ENCODE assay signal across 7 mouse cellular contexts in the genomic region with DNA sequence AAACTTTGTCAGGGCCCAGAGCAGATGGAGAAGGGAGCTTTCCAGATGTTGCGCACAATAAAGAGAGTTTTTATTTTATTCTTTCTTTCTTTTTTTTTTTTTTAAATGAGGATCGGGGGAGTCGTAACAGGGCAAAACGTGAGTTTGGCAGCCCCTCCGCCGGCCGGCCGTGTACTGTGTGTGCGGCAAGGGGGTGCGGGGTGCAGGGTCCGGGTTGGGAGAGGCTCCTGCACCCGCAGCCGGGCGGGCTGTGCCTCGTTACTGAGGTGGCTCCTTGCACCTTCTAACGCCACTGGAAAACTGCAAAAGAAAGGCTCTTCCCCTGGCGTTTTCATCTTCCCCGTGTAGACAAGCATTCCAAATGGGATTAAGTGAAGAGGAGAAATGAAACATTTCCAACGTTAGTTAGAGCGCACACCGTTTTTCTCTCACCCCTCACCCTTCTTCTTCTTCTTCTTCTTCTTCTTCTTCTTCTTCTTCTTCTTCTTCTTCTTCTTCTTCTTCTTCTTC. TPM values are rescaled to one million over a fixed set of nuclear protein-coding genes. Genes with fewer than 3 reads are reported as not detected.
A peak's percentile ranks its signal among the peaks of the same experiment; 100 is the strongest.
DNase-seq lines count a peak whose midpoint lies in the region; ATAC-seq and TF ChIP-seq lines count a peak whose summit lies in the region.

No protein-coding gene starts in this region.

- H3K4me2 ChIP-seq in kidney, postnatal 0 days (ENCODE audit: low read length) = peak overlapping the region; percentile 66
- H3K4me2 ChIP-seq in forebrain, embryonic 12.5 days = peak overlapping the region; percentile 58
- peak overlapping the region; percentile 53 for H3K4me2 ChIP-seq in intestine, postnatal 0 days (replicated peaks; ENCODE audit: low read depth)
- peak overlapping the region; percentile 61 for H3K4me2 ChIP-seq in neural tube, embryonic 13.5 days

- no peak for TF ChIP-seq CTCF in kidney, postnatal 0 days (IDR thresholded peaks at IDR 0.05; ENCODE audit: low read depth)
- no peak for TF ChIP-seq CTCF in kidney, adult 2 months (conservative IDR thresholded peaks at IDR 0.05; ENCODE audit: insufficient read depth, insufficient read length, low read depth, low read length)
- no peak for TF ChIP-seq CTCF in intestine, postnatal 0 days (IDR thresholded peaks at IDR 0.05; ENCODE audit: low read depth)

- H3K27ac ChIP-seq in kidney, postnatal 0 days = peak overlapping the region; percentile 70
- no peak overlapping the region for H3K27ac ChIP-seq in kidney, adult 2 months (ENCODE audit: insufficient read depth, low read depth, low read length)
- peak overlapping the region; percentile 82 for H3K27ac ChIP-seq in forebrain, embryonic 12.5 days
- no peak overlapping the region for H3K27ac ChIP-seq in intestine, postnatal 0 days (ENCODE audit: low read depth, low read length)
- H3K27ac ChIP-seq in neural tube, embryonic 13.5 days (replicated peaks) = peak overlapping the region; percentile 74; the same call in 1 of the 2 replicates

- DNase-seq in kidney, postnatal 0 days (ENCODE audit: low spot score) = no peak
- DNase-seq in kidney, adult 2 months = no peak
- no peak for DNase-seq in c-Kit-positive CD71-positive TER-119-positive erythroid progenitor cells, embryonic 14.5 days (ENCODE audit: low spot score)
- no peak for DNase-seq in urinary bladder, adult 18-20 months (ENCODE audit: low spot score in 2 of 2)

- WGBS in kidney, postnatal 0 days = 3% methylated on average over 21 of the region's 21 CpGs
- WGBS in kidney, adult 2 months = 16% methylated on average over 21 of the region's 21 CpGs
- 3% methylated on average over 21 of the region's 21 CpGs for WGBS in forebrain, embryonic 12.5 days
- WGBS in intestine, postnatal 0 days = 34% methylated on average over 21 of the region's 21 CpGs
- 3% methylated on average over 21 of the region's 21 CpGs for WGBS in neural tube, embryonic 13.5 days

- no peak for ATAC-seq in kidney, postnatal 0 days (replicated peaks; ENCODE audit: low FRiP score, low read depth)
- no peak for ATAC-seq in forebrain, embryonic 12.5 days (ENCODE audit: low FRiP score)
- ATAC-seq in intestine, postnatal 0 days = no peak
- ATAC-seq in neural tube, embryonic 13.5 days (ENCODE audit: low read depth) = no peak

- peak overlapping the region; percentile 27; the same call in 1 of the 2 replicates for H3K4me3 ChIP-seq in kidney, postnatal 0 days (replicated peaks; ENCODE audit: low read depth, low read length)
- no peak overlapping the region for H3K4me3 ChIP-seq in kidney, adult 2 months (ENCODE audit: insufficient read depth, low read depth, low read length)
- peak overlapping the region; percentile 32 for H3K4me3 ChIP-seq in forebrain, embryonic 12.5 days (replicated peaks)
- H3K4me3 ChIP-seq in intestine, postnatal 0 days (ENCODE audit: low read depth, low read length) = 0 out of 2 replicates have a peak overlapping the region, but pooled peaks have one; percentile 16
- H3K4me3 ChIP-seq in neural tube, embryonic 13.5 days = peak overlapping the region; percentile 34

- H3K36me3 ChIP-seq in kidney, postnatal 0 days (ENCODE audit: insufficient read depth, low read length) = no peaks in the 10 kb centered on the region
- H3K36me3 ChIP-seq in kidney, adult 2 months (ENCODE audit: control insufficient read depth, insufficient read depth, low read length) = no peaks in the 10 kb centered on the region
- H3K36me3 ChIP-seq in forebrain, embryonic 12.5 days (replicated peaks) = no peaks in the 10 kb centered on the region
- no peaks in the 10 kb centered on the region for H3K36me3 ChIP-seq in intestine, postnatal 0 days (ENCODE audit: control insufficient read depth, insufficient read depth)
- no peaks in the 10 kb centered on the region for H3K36me3 ChIP-seq in neural tube, embryonic 13.5 days

- H3K4me1 ChIP-seq in kidney, postnatal 0 days (replicated peaks; ENCODE audit: insufficient read depth, low read length) = peaks cover 9% of the 10 kb centered on the region; the same call in 1 of the 2 replicates
- no peaks in the 10 kb centered on the region for H3K4me1 ChIP-seq in kidney, adult 2 months (ENCODE audit: control insufficient read depth, insufficient read depth, low read length)
- H3K4me1 ChIP-seq in forebrain, embryonic 12.5 days = peaks cover 51% of the 10 kb centered on the region
- no peaks in the 10 kb centered on the region for H3K4me1 ChIP-seq in intestine, postnatal 0 days (replicated peaks; ENCODE audit: control insufficient read depth, insufficient read depth, low read length)
- H3K4me1 ChIP-seq in neural tube, embryonic 13.5 days (replicated peaks) = peaks cover 48% of the 10 kb centered on the region

- peak overlapping the region; percentile 51 for H3K9ac ChIP-seq in kidney, postnatal 0 days (ENCODE audit: low read depth, low read length)
- peak overlapping the region; percentile 51; the same call in 1 of the 2 replicates for H3K9ac ChIP-seq in forebrain, embryonic 12.5 days
- peak overlapping the region; percentile 17; the same call in 1 of the 2 replicates for H3K9ac ChIP-seq in intestine, postnatal 0 days (ENCODE audit: low read depth, low read length)
- peak overlapping the region; percentile 63 for H3K9ac ChIP-seq in neural tube, embryonic 13.5 days

- TF ChIP-seq POLR2A in kidney, adult 2 months (IDR thresholded peaks at IDR 0.05; ENCODE audit: low read depth, low read length) = no peak

- no peaks in the 10 kb centered on the region for H3K9me3 ChIP-seq in kidney, postnatal 0 days (replicated peaks; ENCODE audit: low read length)
- no peaks in the 10 kb centered on the region for H3K9me3 ChIP-seq in forebrain, embryonic 12.5 days
- H3K9me3 ChIP-seq in intestine, postnatal 0 days (ENCODE audit: control insufficient read depth) = no peaks in the 10 kb centered on the region
- no peaks in the 10 kb centered on the region for H3K9me3 ChIP-seq in neural tube, embryonic 13.5 days

- no peaks in the 10 kb centered on the region for H3K27me3 ChIP-seq in kidney, postnatal 0 days (ENCODE audit: insufficient read depth, low read length)
- H3K27me3 ChIP-seq in kidney, adult 2 months (replicated peaks; ENCODE audit: control insufficient read depth, insufficient read depth, low read length) = 0 out of 2 replicates have a peak, but pooled peaks cover 1% of the 10 kb centered on the region
- H3K27me3 ChIP-seq in forebrain, embryonic 12.5 days = peaks cover 46% of the 10 kb centered on the region
- no peaks in the 10 kb centered on the region for H3K27me3 ChIP-seq in intestine, postnatal 0 days (replicated peaks; ENCODE audit: control insufficient read depth, insufficient read depth, low read length)
- H3K27me3 ChIP-seq in neural tube, embryonic 13.5 days = peaks cover 6% of the 10 kb centered on the region; the same call in 1 of the 2 replicates

RNA-seq across cellular contexts. Expression of a gene that starts 28.2 kb away (rescaled TPM):
- polyA plus RNA-seq in kidney, postnatal 0 days (2015; fragmentation: Nextera tagmentation; extraction: Ambion mirVana) = 5.3 and 5.8 TPM in 2 replicates
- 2.7 and 3.1 TPM in 2 replicates for polyA plus RNA-seq in kidney, adult 2 months (2012; rRNA removed)
- 14.8 and 17.4 TPM in 2 replicates for polyA plus RNA-seq in forebrain, embryonic 12.5 days (2016; fragmentation: Nextera tagmentation; extraction: Ambion mirVana)
- 3.1 and 3.8 TPM in 2 replicates for polyA plus RNA-seq in intestine, postnatal 0 days (2015; fragmentation: Nextera tagmentation; extraction: Ambion mirVana)
- 8.8 and 10.6 TPM in 2 replicates for polyA plus RNA-seq in neural tube, embryonic 13.5 days (2015; fragmentation: Nextera tagmentation; extraction: Ambion mirVana)

Comparison
In these comparisons a context has a peak if more than half of its experiments do, and no peak if none do; other contexts are left out.
1. H3K27ac ChIP-seq: peak in kidney, postnatal 0 days (single experiment), forebrain, embryonic 12.5 days (single experiment) and neural tube, embryonic 13.5 days (single experiment); none in kidney, adult 2 months (single experiment) and intestine, postnatal 0 days (single experiment).
2. Peak in every context shown above with its lines, with median percentiles within 50 percentile points of each other: H3K4me2 ChIP-seq and H3K9ac ChIP-seq.